Comparison of ENCODE assay signal across 27 mouse cellular contexts in the genomic region with DNA sequence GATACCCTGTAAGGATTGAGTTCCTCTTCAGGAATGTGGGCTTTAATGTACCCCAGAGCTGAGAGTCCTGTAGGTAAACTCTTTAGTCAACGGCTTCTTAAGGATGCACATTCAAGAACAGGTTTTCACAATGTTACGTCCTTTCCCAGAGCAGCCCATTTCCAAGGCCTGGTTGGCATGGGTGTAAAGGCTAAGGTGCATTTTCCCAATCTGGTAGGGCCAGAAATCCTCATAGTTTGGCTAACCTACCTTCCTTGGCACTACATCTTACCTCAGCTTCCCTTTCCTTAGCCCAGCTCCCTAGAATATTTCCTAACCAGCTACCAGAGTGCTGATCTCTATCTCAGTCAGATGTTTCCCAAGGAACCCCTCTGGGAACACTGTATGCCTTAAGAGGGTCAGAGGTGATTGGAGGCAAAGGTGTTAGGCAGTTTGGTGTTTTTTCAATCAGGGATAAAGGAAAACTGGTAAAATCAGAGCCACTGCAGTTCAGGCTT. TPM values are rescaled to one million over a fixed set of nuclear protein-coding genes. Genes with fewer than 3 reads are reported as not detected.
"Had no signal": no experiment of that assay in that cellular context is flagged by ENCODE, and none has a peak within 500 bp of the region (broad histone marks: within the 10 kb centered on the region; RNA-seq: fewer than 3 reads in every experiment).

No protein-coding gene starts in this region.

- H3K4me1 ChIP-seq: liver, embryonic 13.5 days; midbrain, embryonic 12.5 days; neural tube, embryonic 13.5 days had no signal

- DNase-seq: kidney, postnatal 25 days; layer of hippocampus, adult 9-11 months; layer of hippocampus, postnatal 36 days; liver, embryonic 13.5 days; lung, adult 2 months; lung, postnatal 14 days; lung, postnatal 4 days; retina, postnatal 1 day; right cerebral cortex, postnatal 4 days; thymus, adult 2 months; thymus, postnatal 14 days; thymus, postnatal 4 days had no signal

- H3K27me3 ChIP-seq: liver, embryonic 13.5 days; midbrain, embryonic 12.5 days; neural tube, embryonic 13.5 days had no signal

- H3K4me3 ChIP-seq: layer of hippocampus, adult 2 months; left cerebral cortex, adult 2 months; liver, embryonic 13.5 days; midbrain, embryonic 12.5 days; myocyte; neural tube, embryonic 13.5 days had no signal

- H3K36me3 ChIP-seq: liver, embryonic 13.5 days; midbrain, embryonic 12.5 days had no signal

- H3K9me3 ChIP-seq: liver, embryonic 13.5 days; midbrain, embryonic 12.5 days; neural tube, embryonic 13.5 days had no signal

- H3K27ac ChIP-seq: kidney, postnatal 0 days; layer of hippocampus, adult 2 months; left cerebral cortex, adult 2 months; liver, embryonic 13.5 days; midbrain, embryonic 12.5 days; neural tube, embryonic 13.5 days; stomach, postnatal 0 days had no signal

- H3K9ac ChIP-seq: liver, embryonic 13.5 days; midbrain, embryonic 12.5 days; neural tube, embryonic 13.5 days had no signal

RNA-seq across cellular contexts. Expression of a gene that starts 48.2 kb away (rescaled TPM):
- total RNA-seq: layer of hippocampus, adult 2 months; layer of hippocampus, postnatal 36 days; left cerebral cortex, adult 2 months; left cerebral cortex, postnatal 10 days; left cerebral cortex, postnatal 36 days; megakaryocyte progenitor cell, adult 5-6 weeks; megakaryocyte-erythroid progenitor cell, adult 5-6 weeks; monocyte, adult 5-6 weeks; neutrophil, adult 5-6 weeks had no signal
- polyA plus RNA-seq: limb, embryonic 14.5 days; liver, adult 2 months; lung, adult 2 months; myocyte; neural tube, embryonic 13.5 days; thymus, adult 2 months had no signal
